Mouse (Mus musculus): Measurements from ENCODE around the gene Rab27a. TPM values are rescaled to one million over a fixed set of nuclear protein-coding genes. Genes with fewer than 3 reads are reported as not detected.

Rab27a gene
- polyA plus RNA-seq (2014; fragmentation: Illumina TruSeq; extraction: RNeasy Lipid Tissue Mini Kit (QIAGEN cat#74804)), result 12.1 TPM

GRCm38 (mm10) chr9:73044146-73045079 lies at the start of gene Rab27a:
Gene Rab27a, plus strand, starts transcription at chr9:73044854.

GRCm38 (mm10) chr9:73040080-73040479 lies 4.6 kb upstream of the Rab27a start, which contains the start of gene Pigb:
Gene Pigb, minus strand, starts transcription at chr9:73040378.

GRCm38 (mm10) chr9:73101536-73101935 lies 56.9 kb downstream of the Rab27a start, which contains the start of gene Khdc3:
Gene Khdc3, plus strand, starts transcription at chr9:73101836.

DNA sequence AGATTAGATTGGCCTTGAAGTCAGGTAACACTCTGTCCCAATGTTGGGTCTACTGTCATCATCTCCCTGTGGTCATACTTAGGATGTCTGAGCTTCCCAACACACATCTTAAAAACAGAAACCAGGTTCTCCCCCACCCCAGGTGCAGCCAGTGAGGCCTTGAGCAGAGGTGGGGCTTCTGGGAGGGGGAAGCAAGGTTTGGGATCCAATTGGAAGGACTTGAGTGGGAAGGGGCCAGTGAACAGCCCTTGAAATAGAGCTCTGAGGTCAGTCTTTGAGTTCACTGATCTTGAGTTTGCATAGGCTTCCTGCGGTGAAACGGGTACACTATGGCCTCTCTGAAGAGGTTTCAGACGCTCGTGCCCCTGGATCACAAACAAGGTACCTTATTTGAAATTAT lies 57.5 kb downstream of the Rab27a start, which contains the start of gene Gm20509:
Gene Gm20509 (plus strand): TSS at position 290 of the 400 bp plus-strand sequence.

DNA sequence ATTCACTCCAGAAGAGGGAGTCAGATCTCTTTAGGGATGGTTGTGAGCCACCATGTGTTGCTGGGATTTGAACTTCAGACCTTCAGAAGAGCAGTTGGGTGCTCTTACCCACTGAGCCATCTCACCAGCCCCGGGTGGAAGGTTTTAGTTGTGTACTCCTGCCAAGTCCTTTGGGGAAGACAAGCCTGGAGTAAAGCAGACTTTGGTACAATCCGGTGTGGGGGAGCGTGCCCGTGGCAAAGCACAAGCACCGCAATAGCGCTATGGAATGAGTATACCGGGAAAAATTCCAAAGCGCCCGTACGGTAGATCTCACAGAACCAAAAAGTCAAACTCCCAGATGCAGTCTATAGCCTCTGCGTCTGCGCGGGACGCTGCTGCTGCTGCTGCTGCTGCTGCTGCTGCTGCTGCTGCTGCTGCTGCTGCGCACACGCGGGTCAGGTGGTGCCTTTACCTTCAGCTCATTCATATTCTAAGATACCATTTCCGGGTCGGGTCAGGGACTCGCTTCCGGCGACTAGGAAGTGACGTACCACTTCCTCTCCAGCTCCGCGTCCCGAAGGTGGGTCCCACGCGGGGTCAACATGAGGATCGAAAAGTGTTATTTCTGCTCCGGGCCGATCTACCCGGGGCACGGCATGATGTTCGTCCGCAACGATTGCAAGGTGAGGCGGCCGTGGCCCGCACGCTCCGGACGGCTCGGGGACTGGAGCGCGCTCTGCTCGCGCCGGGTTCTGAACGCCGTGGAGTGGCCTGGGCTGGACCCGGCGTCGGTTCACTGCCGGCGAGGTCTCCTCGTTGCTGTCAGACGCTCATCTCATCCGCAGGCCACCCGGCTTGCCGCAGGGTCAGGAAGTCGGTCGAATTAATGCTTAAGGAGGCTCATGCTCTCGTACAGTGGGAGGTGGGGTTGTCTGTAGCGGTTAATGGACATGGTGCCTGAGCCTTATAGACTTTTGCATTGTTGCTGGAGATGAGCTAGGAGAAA lies 68.6 kb downstream of the Rab27a start, which contains the start of gene Rsl24d1:
Gene Rsl24d1 (plus strand): TSS at position 508 of the 988 bp plus-strand sequence.

Other genes starting within 250 kb of the Rab27a start
- 0.94 TPM for gene Prtg, start 238.0 kb upstream of the Rab27a start, polyA plus RNA-seq (2014; fragmentation: Illumina TruSeq; extraction: RNeasy Lipid Tissue Mini Kit (QIAGEN cat#74804))
- 20.2 TPM for gene Pygo1, start 119.2 kb upstream of the Rab27a start, polyA plus RNA-seq (2014; fragmentation: Illumina TruSeq; extraction: RNeasy Lipid Tissue Mini Kit (QIAGEN cat#74804))
- 3.8 TPM for gene Dyx1c1, start 86.1 kb upstream of the Rab27a start, polyA plus RNA-seq (2014; fragmentation: Illumina TruSeq; extraction: RNeasy Lipid Tissue Mini Kit (QIAGEN cat#74804))
- gene Gm44503, start 86.0 kb upstream of the Rab27a start, polyA plus RNA-seq (2014; fragmentation: Illumina TruSeq; extraction: RNeasy Lipid Tissue Mini Kit (QIAGEN cat#74804)), result 1.5 TPM
- 23.7 TPM for gene Ccpg1os, start 59.5 kb upstream of the Rab27a start, polyA plus RNA-seq (2014; fragmentation: Illumina TruSeq; extraction: RNeasy Lipid Tissue Mini Kit (QIAGEN cat#74804))
- gene Ccpg1, start 59.4 kb upstream of the Rab27a start, polyA plus RNA-seq (2014; fragmentation: Illumina TruSeq; extraction: RNeasy Lipid Tissue Mini Kit (QIAGEN cat#74804)), result 181 TPM
- 13.2 TPM for gene Pigb, start 4.5 kb upstream of the Rab27a start, polyA plus RNA-seq (2014; fragmentation: Illumina TruSeq; extraction: RNeasy Lipid Tissue Mini Kit (QIAGEN cat#74804))
- gene Khdc3, start 57.0 kb downstream of the Rab27a start, polyA plus RNA-seq (2014; fragmentation: Illumina TruSeq; extraction: RNeasy Lipid Tissue Mini Kit (QIAGEN cat#74804)), result 6.2 TPM
- gene Gm20509, start 57.6 kb downstream of the Rab27a start, polyA plus RNA-seq (2014; fragmentation: Illumina TruSeq; extraction: RNeasy Lipid Tissue Mini Kit (QIAGEN cat#74804)), result 2.3 TPM
- gene Rsl24d1, start 68.6 kb downstream of the Rab27a start, polyA plus RNA-seq (2014; fragmentation: Illumina TruSeq; extraction: RNeasy Lipid Tissue Mini Kit (QIAGEN cat#74804)), result 100 TPM

Data from ovary, adult 10 weeks (tissue).